20 mouse cellular contexts compared by ENCODE assay signal in genomic region chr17:78560911-78561571, GRCm38 (mm10). TPM values are rescaled to one million over a fixed set of nuclear protein-coding genes. Genes with fewer than 3 reads are reported as not detected.
A peak's percentile ranks its signal among the peaks of the same experiment; 100 is the strongest.
DNase-seq lines count a peak whose midpoint lies in the region; ATAC-seq lines count a peak whose summit lies in the region.
"Had no signal": no experiment of that assay in that cellular context is flagged by ENCODE, and none has a peak within 500 bp of the region (broad histone marks: within the 10 kb centered on the region; RNA-seq: fewer than 3 reads in every experiment).

No protein-coding gene starts in this region.

- DNase-seq in embryo, embryonic 10.5 days (ENCODE audit: low spot score): peak; percentile 26
- DNase-seq in embryo, embryonic 9.5 days (ENCODE audit: extremely low spot score): no peak
- no peak for DNase-seq in liver, embryonic 11.5 days (ENCODE audit: low spot score)
- peak; percentile 31 for DNase-seq in Muller cell, postnatal 12 days (ENCODE audit: inconsistent ontology term)
- DNase-seq in lung, postnatal 36 days: no peak
- DNase-seq in adrenal gland, adult 18-20 months (ENCODE audit: low spot score in 2 of 2): no peak
- DNase-seq: adrenal gland, adult 2 months; cerebellum, adult 9-11 months; kidney, postnatal 14 days; thymus, postnatal 14 days had no signal

- peak; percentile 5; the same call in 1 of the 2 replicates for ATAC-seq in liver, embryonic 12.5 days
- no peak for ATAC-seq in liver, embryonic 11.5 days (replicated peaks; ENCODE audit: low FRiP score)
- ATAC-seq in hindbrain, embryonic 16.5 days: peak; percentile 60; the same call in 1 of the 2 replicates
- ATAC-seq: forebrain, embryonic 15.5 days; intestine, postnatal 0 days; lung, postnatal 0 days had no signal

- peaks cover 21% of the 10 kb centered on the region for H3K4me1 ChIP-seq in liver, embryonic 12.5 days
- H3K4me1 ChIP-seq in liver, embryonic 11.5 days (replicated peaks; ENCODE audit: control insufficient read depth, insufficient read depth, low read length): peaks cover 8% of the 10 kb centered on the region
- H3K4me1 ChIP-seq in hindbrain, embryonic 16.5 days (ENCODE audit: control insufficient read depth, insufficient read depth, low read depth, low read length): no peaks in the 10 kb centered on the region
- H3K4me1 ChIP-seq: forebrain, embryonic 15.5 days had no signal

- no peak overlapping the region for H3K4me3 ChIP-seq in liver, embryonic 12.5 days
- no peak overlapping the region for H3K4me3 ChIP-seq in liver, embryonic 11.5 days (ENCODE audit: low read depth, low read length)
- H3K4me3 ChIP-seq in hindbrain, embryonic 16.5 days (ENCODE audit: low read length): no peak overlapping the region
- H3K4me3 ChIP-seq: forebrain, embryonic 15.5 days; heart, embryonic 15.5 days; limb, embryonic 12.5 days; liver, embryonic 15.5 days; myocyte had no signal

- H3K9me3 ChIP-seq in liver, embryonic 12.5 days (replicated peaks): no peaks in the 10 kb centered on the region
- H3K9me3 ChIP-seq in liver, embryonic 11.5 days (ENCODE audit: control insufficient read depth, low read length): no peaks in the 10 kb centered on the region
- H3K9me3 ChIP-seq in hindbrain, embryonic 16.5 days (ENCODE audit: control insufficient read depth, low read length): no peaks in the 10 kb centered on the region
- H3K9me3 ChIP-seq: forebrain, embryonic 15.5 days; heart, embryonic 15.5 days; limb, embryonic 12.5 days; liver, embryonic 15.5 days had no signal

- H3K36me3 ChIP-seq in liver, embryonic 12.5 days: no peaks in the 10 kb centered on the region
- H3K36me3 ChIP-seq in liver, embryonic 11.5 days (ENCODE audit: control insufficient read depth, insufficient read depth, low read length): no peaks in the 10 kb centered on the region
- no peaks in the 10 kb centered on the region for H3K36me3 ChIP-seq in hindbrain, embryonic 16.5 days (ENCODE audit: control insufficient read depth, insufficient read depth, low read length)
- H3K36me3 ChIP-seq: forebrain, embryonic 15.5 days; heart, embryonic 15.5 days; limb, embryonic 12.5 days; liver, embryonic 15.5 days had no signal

- no peak overlapping the region for H3K4me2 ChIP-seq in liver, embryonic 12.5 days
- H3K4me2 ChIP-seq in liver, embryonic 11.5 days: no peak overlapping the region
- H3K4me2 ChIP-seq in hindbrain, embryonic 16.5 days (ENCODE audit: low read length): peak overlapping the region; percentile 21; the same call in 1 of the 2 replicates
- H3K4me2 ChIP-seq: forebrain, embryonic 15.5 days; heart, embryonic 15.5 days; limb, embryonic 12.5 days; liver, embryonic 15.5 days had no signal

- H3K27me3 ChIP-seq in liver, embryonic 12.5 days (replicated peaks): peaks cover 15% of the 10 kb centered on the region
- H3K27me3 ChIP-seq in liver, embryonic 11.5 days (replicated peaks; ENCODE audit: control insufficient read depth, insufficient read depth, low read length): no peaks in the 10 kb centered on the region; the same call in 1 of the 2 replicates
- H3K27me3 ChIP-seq in hindbrain, embryonic 16.5 days (replicated peaks; ENCODE audit: control insufficient read depth, insufficient read depth, low read length): no peaks in the 10 kb centered on the region
- H3K27me3 ChIP-seq: forebrain, embryonic 15.5 days; heart, embryonic 15.5 days; limb, embryonic 12.5 days; liver, embryonic 15.5 days had no signal

- no peak overlapping the region for H3K9ac ChIP-seq in liver, embryonic 12.5 days
- H3K9ac ChIP-seq in liver, embryonic 11.5 days (ENCODE audit: low read depth, low read length): no peak overlapping the region
- H3K9ac ChIP-seq in hindbrain, embryonic 16.5 days (ENCODE audit: low read depth, low read length): no peak overlapping the region
- H3K9ac ChIP-seq: forebrain, embryonic 15.5 days; heart, embryonic 15.5 days; limb, embryonic 12.5 days; liver, embryonic 15.5 days had no signal

- no peak overlapping the region for H3K27ac ChIP-seq in liver, embryonic 12.5 days
- no peak overlapping the region for H3K27ac ChIP-seq in liver, embryonic 11.5 days (ENCODE audit: low read depth, low read length)
- H3K27ac ChIP-seq in hindbrain, embryonic 16.5 days (ENCODE audit: low read depth, low read length): no peak overlapping the region
- H3K27ac ChIP-seq: forebrain, embryonic 15.5 days; heart, embryonic 15.5 days; limb, embryonic 12.5 days; liver, embryonic 15.5 days had no signal

- 66% methylated on average over 16 of the region's 16 CpGs for WGBS in liver, embryonic 12.5 days (ENCODE audit: insufficient replicate concordance)
- 75% methylated on average over 16 of the region's 16 CpGs for WGBS in liver, embryonic 11.5 days
- WGBS in hindbrain, embryonic 16.5 days: 45% methylated on average over 16 of the region's 16 CpGs

RNA-seq across cellular contexts. Expression of gene Vit, which starts 53.2 kb away (rescaled TPM):
- polyA plus RNA-seq in liver, embryonic 12.5 days (2016; fragmentation: Nextera tagmentation; extraction: Ambion mirVana): 0.06 and 0.11 TPM in 2 replicates
- polyA plus RNA-seq in liver, embryonic 11.5 days (2014; fragmentation: Nextera tagmentation; extraction: Ambion mirVana): 0.08 and 0.12 TPM in 2 replicates
- 12.4 and 12.8 TPM in 2 replicates for polyA plus RNA-seq in hindbrain, embryonic 16.5 days (2015; fragmentation: Nextera tagmentation; extraction: Ambion mirVana)
- total RNA-seq in adrenal gland, adult 18-20 months (2021): 1 to 10 TPM; 1.4 to 3.9 TPM
- total RNA-seq: megakaryocyte, adult 5-6 weeks had no signal
- polyA plus RNA-seq: myocyte had no signal

Comparison
In these comparisons a context has a peak if more than half of its experiments do, and no peak if none do; other contexts are left out.
1. DNase-seq: peak in embryo, embryonic 10.5 days (single experiment) and Muller cell, postnatal 12 days (single experiment); none in embryo, embryonic 9.5 days (single experiment), liver, embryonic 11.5 days (single experiment), lung, postnatal 36 days (single experiment) and adrenal gland, adult 18-20 months (0 of 2).
2. RNA of gene Vit, which starts 53.2 kb away (polyA plus RNA-seq): 12.4 to 12.8 TPM in hindbrain, embryonic 16.5 days; 0.06 to 0.11 TPM in liver, embryonic 12.5 days and 0.08 to 0.12 TPM in liver, embryonic 11.5 days; every median in the first group is over 10 times any median in the second.